Mouse (Mus musculus) forebrain, embryonic 13.5 days (tissue): ENCODE measurements around the gene Pigq. TPM values are rescaled to one million over a fixed set of nuclear protein-coding genes. Genes with fewer than 3 reads are reported as not detected.
A peak's percentile ranks its signal among the peaks of the same experiment; 100 is the strongest.

Source experiments
- ATAC-seq: fragments of 200-750 bp; cut with Nextera tagmentation; 2 replicates; pipeline ENCODE4 v1.8.0; 2017
- H3K27ac ChIP-seq: fragments of 300-500 bp; sonication (generic); 2 replicates; pipeline ENCODE4 v1.5.1; 2015; ENCODE audit warnings: inconsistent platforms, mild to moderate bottlenecking, moderate library complexity
- H3K27me3 ChIP-seq: fragments of 300-500 bp; sonication (generic); 2 replicates; pipeline ENCODE4 v1.6.1; 2015; ENCODE audit warnings: mild to moderate bottlenecking, inconsistent platforms
- H3K36me3 ChIP-seq: fragments of 300-500 bp; sonication (generic); 2 replicates; pipeline ENCODE4 v1.6.1; 2015; ENCODE audit warnings: mild to moderate bottlenecking, inconsistent platforms; ENCODE audit not compliant: poor library complexity, severe bottlenecking
- H3K4me1 ChIP-seq: fragments of 300-500 bp; sonication (generic); 2 replicates; pipeline ENCODE4 v1.6.1; 2015; ENCODE audit warnings: inconsistent platforms
- H3K4me2 ChIP-seq: fragments of 300-500 bp; sonication (generic); 2 replicates; pipeline ENCODE4 v1.6.1; 2015; ENCODE audit warnings: inconsistent platforms, mild to moderate bottlenecking, moderate library complexity
- H3K4me3 ChIP-seq: fragments of 300-500 bp; sonication (generic); 2 replicates; pipeline ENCODE4 v1.5.1; 2015; ENCODE audit warnings: mild to moderate bottlenecking, inconsistent platforms
- H3K9ac ChIP-seq: fragments of 300-500 bp; sonication (generic); 2 replicates; pipeline ENCODE4 v1.6.1; 2015; ENCODE audit warnings: mild to moderate bottlenecking, inconsistent platforms
- H3K9me3 ChIP-seq: fragments of 300-500 bp; sonication (generic); replicated peaks from 2 replicates; pipeline ENCODE4 v1.6.1; 2016; ENCODE audit warnings: inconsistent platforms
- WGBS: fragments of 180-500 bp; shearing (Covaris S2); methylation state at CpG from one replicate; pipeline ENCODE4 v1.1.7; 2015; 5-methylcytosine and 5-hydroxymethylcytosine counted together
- polyA plus RNA-seq: library from polyadenylated mRNA; unstranded; fragments of >200 nt; fragmentation: Nextera tagmentation; extraction: Ambion mirVana; gene quantifications from 2 replicates; pipeline ENCODE4 v1.2.1, GENCODE M21; 2015

Pigq gene
- polyA plus RNA-seq, 1 experiment from 2014 or later: 45.0 TPM

DNA sequence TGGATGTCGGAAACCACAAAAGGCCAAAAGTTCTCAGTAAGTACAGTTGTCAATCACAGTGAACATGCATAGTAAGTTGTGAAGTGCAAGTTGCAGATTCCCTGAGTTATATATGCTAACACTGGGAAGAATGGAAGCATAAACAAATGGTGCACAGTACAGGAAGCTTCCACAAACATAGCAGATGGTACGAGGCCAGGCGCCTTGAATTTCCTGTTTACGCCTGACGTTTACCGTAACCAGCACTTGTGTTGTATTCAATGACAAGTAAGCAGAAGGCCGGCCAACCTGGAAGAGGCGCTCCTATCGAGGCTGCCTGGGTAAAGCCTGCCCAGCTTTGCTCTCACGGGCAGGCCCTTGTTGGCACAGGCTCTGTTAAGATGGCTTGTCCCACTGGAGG, 57.3 kb downstream of the Pigq start:
- Histone ChIP-seq H3K4me1 (no peaks in the 10 kb centered on the region), H3K4me3 (no peak overlapping the region), H3K27me3 (no peaks in the 10 kb centered on the region), H3K36me3 (peaks cover 42% of the 10 kb centered on the region), H3K9ac (no peak overlapping the region), H3K9me3 (no peaks in the 10 kb centered on the region), H3K27ac (no peak overlapping the region), H3K4me2 (no peak overlapping the region)
- ATAC-seq: no peak
- 93% methylated on average over 10 of the region's 10 CpGs for WGBS

DNA sequence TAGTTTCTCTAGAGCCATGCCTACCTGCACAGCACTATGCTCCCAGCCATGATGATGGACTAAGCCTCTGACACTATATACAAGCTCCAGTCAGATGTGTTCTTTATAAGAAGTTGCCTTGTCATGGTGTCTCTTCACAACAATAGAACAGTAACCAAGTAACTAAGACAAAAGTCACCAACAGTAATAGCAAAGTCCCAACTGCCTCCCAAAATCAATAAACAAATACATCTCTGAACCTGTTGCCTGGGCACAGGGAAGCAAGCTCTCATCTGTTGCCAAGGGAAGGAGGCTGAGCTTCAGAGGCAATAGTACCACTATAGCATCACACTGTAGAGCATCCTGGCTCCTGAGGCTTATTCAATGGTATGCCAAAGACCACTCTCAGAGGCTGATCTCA, 57.9 kb downstream of the Pigq start:
- Histone ChIP-seq H3K4me1 (no peaks in the 10 kb centered on the region), H3K36me3 (peaks cover 48% of the 10 kb centered on the region), H3K27ac (no peak overlapping the region), H3K9me3 (no peaks in the 10 kb centered on the region), H3K9ac (no peak overlapping the region), H3K4me2 (no peak overlapping the region), H3K27me3 (no peaks in the 10 kb centered on the region), H3K4me3 (no peak overlapping the region)
- no peak for ATAC-seq

DNA sequence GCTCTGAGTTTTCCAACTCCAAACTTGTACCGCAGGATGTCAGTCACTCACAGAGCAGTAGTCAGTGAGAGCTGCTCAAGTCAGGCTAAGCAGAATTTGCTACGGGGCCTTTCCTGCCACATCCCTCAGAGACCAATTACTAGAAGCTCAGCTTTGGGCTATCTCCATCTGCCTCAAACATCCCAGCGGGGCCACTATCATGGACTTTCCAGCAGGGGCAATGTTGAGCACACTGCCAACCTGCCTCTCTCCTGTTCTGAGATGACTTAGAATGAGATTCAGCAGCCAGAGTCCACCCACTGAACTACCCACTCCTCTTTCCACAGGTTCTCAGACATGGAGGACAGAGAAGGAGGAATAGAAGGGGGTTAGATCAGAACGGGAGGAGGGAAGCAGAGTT, 59.1 kb downstream of the Pigq start:
- Histone ChIP-seq H3K4me2 (no peak overlapping the region), H3K4me1 (peaks cover 8% of the 10 kb centered on the region), H3K27ac (no peak overlapping the region), H3K27me3 (no peaks in the 10 kb centered on the region), H3K9ac (no peak overlapping the region), H3K9me3 (no peaks in the 10 kb centered on the region), H3K4me3 (no peak overlapping the region), H3K36me3 (peaks cover 53% of the 10 kb centered on the region)
- no peak for ATAC-seq
- 61% methylated on average over 4 of the region's 4 CpGs for WGBS

DNA sequence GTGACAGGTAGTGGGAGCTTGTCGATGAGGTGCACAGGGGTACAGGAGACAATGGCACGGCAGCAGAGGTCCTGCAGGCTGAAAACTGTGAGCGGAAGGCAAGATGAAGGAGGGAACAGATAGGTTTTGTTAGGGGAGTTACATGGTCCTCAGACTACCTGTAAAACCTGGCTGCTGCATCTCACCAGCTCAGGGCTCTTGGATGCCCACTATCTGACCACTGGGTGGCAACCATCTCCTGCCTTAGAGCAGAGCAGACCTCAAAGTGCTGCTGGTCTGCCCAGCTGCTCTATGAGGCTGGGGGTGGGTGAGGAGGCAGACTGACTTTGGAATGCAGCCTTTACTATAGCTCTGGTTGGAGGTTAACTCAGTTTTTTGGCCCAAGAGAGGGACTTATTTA, 60.9 kb downstream of the Pigq start:
- Histone ChIP-seq H3K36me3 (peaks cover 56% of the 10 kb centered on the region), H3K4me1 (peaks cover 16% of the 10 kb centered on the region), H3K9ac (no peak overlapping the region), H3K27ac (no peak overlapping the region), H3K4me2 (no peak overlapping the region), H3K4me3 (no peak overlapping the region), H3K9me3 (no peaks in the 10 kb centered on the region), H3K27me3 (no peaks in the 10 kb centered on the region)
- 89% methylated on average over 3 of the region's 3 CpGs for WGBS
- no peak for ATAC-seq

DNA sequence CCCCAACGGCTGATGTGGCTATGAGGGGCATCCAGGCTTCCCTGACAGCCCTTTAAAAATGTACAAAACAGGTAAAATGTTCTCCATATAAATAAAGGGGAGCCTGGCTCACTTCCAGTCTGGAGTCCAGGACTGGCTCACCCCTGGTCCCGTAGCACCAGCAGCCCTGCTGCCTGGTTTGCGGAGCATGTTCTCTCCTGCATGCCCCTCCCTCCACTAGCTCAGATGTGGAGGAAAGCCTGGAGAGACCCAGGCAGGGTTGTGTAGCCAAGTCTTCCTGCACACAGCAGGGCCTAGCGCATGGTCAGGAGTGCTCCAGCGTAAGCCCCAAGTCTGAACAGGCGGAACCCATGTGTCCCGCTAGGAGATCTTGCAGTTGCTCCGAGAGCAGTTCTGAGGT, 61.5 kb downstream of the Pigq start:
- Histone ChIP-seq H3K4me3 (no peak overlapping the region), H3K36me3 (peaks cover 61% of the 10 kb centered on the region), H3K4me1 (peaks cover 16% of the 10 kb centered on the region), H3K27ac (0 out of 2 replicates have a peak overlapping the region, but pooled peaks have one; percentile 25), H3K4me2 (no peak overlapping the region), H3K9ac (no peak overlapping the region), H3K27me3 (no peaks in the 10 kb centered on the region), H3K9me3 (no peaks in the 10 kb centered on the region)
- no peak for ATAC-seq
- 82% methylated on average over 8 of the region's 8 CpGs for WGBS

DNA sequence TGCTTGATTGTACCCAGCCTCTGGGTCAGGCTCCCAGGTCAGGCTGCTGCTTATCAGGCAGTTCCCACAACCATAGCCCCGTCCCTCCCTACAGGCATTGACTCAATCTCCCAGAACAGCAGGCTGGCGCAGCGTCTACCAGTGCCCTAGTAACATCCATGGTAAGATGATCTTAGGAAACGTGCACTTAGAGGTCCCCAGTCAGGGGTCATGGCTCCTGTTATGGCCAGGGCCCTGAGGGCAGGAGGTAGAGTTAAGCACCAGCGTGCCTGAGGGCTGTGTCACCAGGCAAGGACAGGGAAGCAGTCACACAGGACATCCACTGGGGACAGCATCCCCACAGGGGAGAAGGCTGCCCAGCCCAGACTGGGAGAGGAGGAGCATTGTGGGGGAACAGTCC, 62.4 kb downstream of the Pigq start:
- H3K4me3 ChIP-seq: no peak overlapping the region
- peaks cover 64% of the 10 kb centered on the region for H3K36me3 ChIP-seq
- H3K4me1 ChIP-seq: peaks cover 16% of the 10 kb centered on the region
- WGBS: 52% methylated on average over 5 of the region's 5 CpGs
- no peak overlapping the region for H3K9ac ChIP-seq
- H3K4me2 ChIP-seq: no peak overlapping the region
- no peaks in the 10 kb centered on the region for H3K9me3 ChIP-seq
- H3K27me3 ChIP-seq: no peaks in the 10 kb centered on the region
- no peak for ATAC-seq
- no peak overlapping the region; the same call in 1 of the 2 replicates for H3K27ac ChIP-seq

DNA sequence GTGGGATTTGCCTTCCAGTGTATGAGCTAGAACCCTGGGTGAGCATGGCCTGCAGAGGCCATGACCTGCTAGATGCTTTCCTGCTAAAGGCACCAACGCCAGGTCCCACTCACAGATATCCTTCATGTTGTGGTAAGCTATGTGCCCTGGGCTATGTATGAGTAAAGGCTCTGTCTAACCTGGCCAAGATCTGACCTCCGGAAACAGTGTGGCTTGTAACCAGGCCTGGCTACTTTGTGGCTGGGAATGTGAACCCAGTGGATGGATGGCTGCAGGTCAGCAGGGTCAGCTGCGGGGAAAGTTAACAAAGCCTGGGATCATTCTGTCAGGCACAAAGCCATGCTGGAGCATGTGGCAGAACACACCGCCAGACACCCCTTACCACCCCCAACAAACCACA, 63.0 kb downstream of the Pigq start:
- Histone ChIP-seq H3K4me3 (no peak overlapping the region), H3K36me3 (peaks cover 62% of the 10 kb centered on the region), H3K9me3 (no peaks in the 10 kb centered on the region), H3K4me1 (peaks cover 21% of the 10 kb centered on the region), H3K9ac (peak overlapping the region; percentile 23; the same call in 1 of the 2 replicates), H3K27me3 (no peaks in the 10 kb centered on the region), H3K4me2 (no peak overlapping the region), H3K27ac (peak overlapping the region; percentile 52)
- 23% methylated on average over 4 of the region's 4 CpGs for WGBS
- ATAC-seq: no peak

DNA sequence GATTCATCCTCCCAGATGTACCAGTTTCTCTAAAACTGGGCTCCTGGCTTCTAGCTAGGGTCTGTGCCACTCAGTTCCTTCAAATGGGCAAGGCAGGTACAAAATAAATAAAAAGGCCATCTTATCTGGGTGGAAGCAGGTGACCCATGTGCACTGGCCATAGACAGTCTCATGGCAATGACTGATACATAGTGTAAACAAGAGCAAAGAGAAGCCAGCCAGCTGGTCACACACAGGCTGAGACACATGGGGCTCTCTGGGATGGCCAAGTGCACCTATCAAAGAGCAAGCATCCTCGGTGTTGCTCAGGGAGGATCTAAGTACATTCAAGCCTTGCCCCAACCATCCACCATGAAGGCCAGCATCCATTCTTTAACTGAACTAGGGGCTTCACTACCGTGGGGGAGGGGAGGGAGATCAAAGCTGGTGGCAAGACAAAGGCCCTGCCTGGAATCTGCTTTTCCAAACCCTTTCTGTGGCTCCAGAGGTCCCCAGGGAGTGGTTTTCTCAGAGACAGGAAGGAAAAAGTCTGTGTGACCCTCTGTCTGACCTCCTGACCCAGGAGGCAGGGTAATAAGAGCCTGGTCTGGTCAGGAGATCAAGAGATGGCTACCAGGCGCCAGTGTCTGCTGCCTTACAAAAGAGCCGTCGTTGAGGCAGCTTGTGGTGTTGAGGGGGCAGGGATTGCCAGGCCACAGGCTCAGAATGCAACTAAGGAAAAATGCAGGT, 63.7 kb downstream of the Pigq start:
- H3K36me3 ChIP-seq: peaks cover 62% of the 10 kb centered on the region
- no peak overlapping the region for H3K4me2 ChIP-seq
- H3K9ac ChIP-seq: peak overlapping the region; percentile 23; the same call in 1 of the 2 replicates
- 5% methylated on average over 5 of the region's 5 CpGs for WGBS
- peak overlapping the region; percentile 52 for H3K27ac ChIP-seq
- H3K27me3 ChIP-seq: no peaks in the 10 kb centered on the region
- no peak for ATAC-seq
- H3K4me3 ChIP-seq: no peak overlapping the region
- peaks cover 27% of the 10 kb centered on the region for H3K4me1 ChIP-seq
- H3K9me3 ChIP-seq: no peaks in the 10 kb centered on the region

DNA sequence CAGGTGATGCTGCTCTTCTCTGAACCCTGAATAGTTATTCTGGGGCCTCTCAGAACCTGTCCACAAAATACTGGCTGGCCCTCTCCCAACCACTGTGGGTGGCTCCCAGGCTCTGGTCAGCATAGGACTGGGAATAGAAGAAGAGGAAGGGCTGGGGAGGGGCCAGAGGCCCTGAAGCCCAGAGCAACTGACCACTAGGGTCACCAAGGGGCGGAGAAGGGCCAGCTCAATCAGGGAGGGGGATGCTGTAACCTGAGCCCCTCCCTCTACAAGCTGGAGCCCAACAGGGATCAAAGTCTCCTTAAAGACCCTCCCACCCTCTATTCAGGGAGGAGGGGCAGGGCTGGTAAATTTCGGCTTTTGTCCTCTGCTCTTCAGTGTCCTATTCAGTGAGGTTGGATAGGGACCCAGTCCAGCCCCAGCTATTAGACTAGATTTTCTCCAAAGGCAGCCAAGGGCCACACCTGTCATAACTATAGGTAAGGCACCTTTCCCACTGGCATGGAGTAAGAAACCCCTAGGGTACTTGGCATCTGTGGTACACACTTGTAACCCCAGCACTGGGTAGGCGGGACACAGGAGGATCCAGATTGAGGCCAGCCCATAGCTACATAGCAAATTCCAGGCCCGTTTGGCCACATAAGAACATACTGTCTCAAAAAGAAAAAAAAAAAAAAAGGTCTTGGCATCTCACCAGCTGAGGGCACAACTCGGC, 64.4 kb downstream of the Pigq start, which contains the start of gene Wfikkn1:
Gene Wfikkn1, minus strand, starts transcription at position 663 of the 715 bp plus-strand sequence.
- Histone ChIP-seq H3K27me3 (no peaks in the 10 kb centered on the region), H3K27ac (peak within 1 kb of the TSS; percentile 52), H3K4me2 (no peak within 1 kb of the TSS), H3K36me3 (peaks cover 62% of the 10 kb centered on the region), H3K4me3 (no peak within 1 kb of the TSS), H3K9ac (peak within 1 kb of the TSS; percentile 23; the same call in 1 of the 2 replicates), H3K9me3 (no peaks in the 10 kb centered on the region), H3K4me1 (peaks cover 31% of the 10 kb centered on the region)
- WGBS: 24% methylated on average over 5 of the region's 5 CpGs
- ATAC-seq: no peak

DNA sequence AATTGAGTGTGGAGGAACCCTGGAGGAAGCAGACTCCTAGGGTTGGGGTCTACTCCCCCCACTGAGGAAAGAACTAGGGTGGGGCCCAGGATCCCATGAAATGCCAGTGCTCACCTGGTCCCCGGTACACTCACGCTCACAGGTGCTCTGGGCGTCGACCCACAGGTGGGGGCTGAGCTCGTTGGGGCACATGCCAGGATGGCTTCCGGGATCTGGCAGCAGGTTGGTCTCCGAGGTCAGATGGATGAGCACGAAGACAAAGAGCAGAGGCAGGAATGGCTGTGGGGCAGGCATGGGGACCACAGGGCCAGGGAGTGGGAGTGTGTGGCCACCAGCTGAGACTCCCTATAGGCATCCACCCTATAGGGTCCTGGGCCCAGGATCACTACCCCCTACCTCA, 65.0 kb downstream of the Pigq start:
- Histone ChIP-seq H3K27ac (no peak overlapping the region), H3K4me2 (no peak overlapping the region), H3K9ac (no peak overlapping the region), H3K4me1 (peaks cover 31% of the 10 kb centered on the region), H3K36me3 (peaks cover 58% of the 10 kb centered on the region), H3K4me3 (no peak overlapping the region), H3K9me3 (no peaks in the 10 kb centered on the region), H3K27me3 (no peaks in the 10 kb centered on the region)
- 72% methylated on average over 8 of the region's 8 CpGs for WGBS
- no peak for ATAC-seq

DNA sequence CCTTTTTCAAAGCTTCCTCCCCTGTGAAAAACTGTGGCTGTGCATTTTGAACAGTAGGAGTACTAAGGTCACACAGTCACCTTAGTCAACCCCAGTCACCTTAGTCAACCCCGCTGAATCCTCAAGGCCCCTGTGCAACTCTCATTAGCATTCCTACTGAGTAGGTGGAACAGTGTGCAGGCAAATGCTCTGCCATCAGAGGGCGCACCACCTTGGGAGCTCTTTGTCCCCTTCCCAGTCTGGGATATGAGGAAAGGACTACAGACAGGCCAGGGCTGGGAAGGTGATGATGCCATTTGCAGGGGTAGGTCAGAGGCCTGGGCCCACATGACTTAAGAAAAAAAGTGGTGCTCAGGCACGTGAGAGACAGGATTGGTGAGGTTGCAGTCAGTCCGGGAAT, 65.5 kb downstream of the Pigq start:
- no peak overlapping the region for H3K4me3 ChIP-seq
- H3K36me3 ChIP-seq: peaks cover 53% of the 10 kb centered on the region
- no peaks in the 10 kb centered on the region for H3K9me3 ChIP-seq
- H3K9ac ChIP-seq: no peak overlapping the region
- H3K4me2 ChIP-seq: no peak overlapping the region
- no peak for ATAC-seq
- no peaks in the 10 kb centered on the region for H3K27me3 ChIP-seq
- H3K4me1 ChIP-seq: peaks cover 32% of the 10 kb centered on the region
- 38% methylated on average over 4 of the region's 4 CpGs for WGBS
- H3K27ac ChIP-seq: no peak overlapping the region

DNA sequence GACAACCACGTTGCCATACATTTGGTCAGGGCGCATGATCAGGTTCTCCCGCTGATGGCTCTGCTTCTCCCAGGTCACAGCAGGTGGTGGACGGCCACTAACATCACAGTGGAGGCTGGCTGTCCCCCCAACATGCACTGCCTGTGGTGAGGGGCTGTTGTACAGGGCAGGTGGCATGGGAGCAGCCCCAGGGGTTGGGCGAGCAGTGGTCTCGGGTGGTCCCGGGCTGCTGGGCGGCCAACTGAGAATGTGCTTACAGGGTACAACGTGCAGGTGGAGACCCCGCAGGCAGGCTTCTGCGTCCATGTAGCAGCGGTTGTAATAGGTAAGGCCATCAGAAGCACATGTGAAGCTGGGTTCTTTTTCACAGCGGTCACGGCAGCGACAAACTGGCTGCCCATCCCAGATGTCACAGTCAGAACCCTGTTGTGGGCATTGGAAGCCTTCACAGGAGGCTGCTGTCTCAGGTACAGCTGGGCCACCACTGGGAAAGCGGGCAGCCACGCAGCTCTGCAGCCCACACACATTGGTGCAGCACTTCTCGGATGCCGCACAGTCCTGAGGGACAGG, 66.0 kb downstream of the Pigq start:
- Histone ChIP-seq H3K9ac (no peak overlapping the region), H3K4me3 (no peak overlapping the region), H3K9me3 (no peaks in the 10 kb centered on the region), H3K4me2 (no peak overlapping the region), H3K27me3 (no peaks in the 10 kb centered on the region), H3K4me1 (peaks cover 38% of the 10 kb centered on the region), H3K27ac (no peak overlapping the region), H3K36me3 (peaks cover 48% of the 10 kb centered on the region)
- ATAC-seq: no peak
- WGBS: 90% methylated on average over 19 of the region's 19 CpGs
